Mouse (Mus musculus) cerebellum, adult 2 months (tissue): ENCODE measurements at regions not wholly inside any gene's neighbourhood (a gene's known extent, or its start where the extent isn't known, plus 50 kb on each side); places are given as distances from the start of the nearest gene placed in this dataset.

Experiments
- CTCF ChIP-seq: fragments of 200-500 bp; IDR thresholded peaks from 2 replicates; pipeline ENCODE4 v1.5.1; 2011; ENCODE audit warnings: low read depth, mild to moderate bottlenecking, control low read depth, low read length, moderate library complexity, borderline replicate concordance; ENCODE audit not compliant: insufficient read depth
- POLR2A ChIP-seq: fragments of 200-500 bp; IDR thresholded peaks from 2 replicates; pipeline ENCODE4 v1.6.1; 2011; ENCODE audit warnings: low read length, control low read depth, borderline replicate concordance; ENCODE audit not compliant: insufficient read depth

GRCm38 (mm10) chr1:17337827-17338226, 807.9 kb downstream of the Crisp4 start:
- TF ChIP-seq POLR2A = no peak
- TF ChIP-seq CTCF = no peak
